Mouse (Mus musculus) testis, adult 2 months (tissue): ENCODE data around the gene Galnt2.

Experiments used
- CTCF ChIP-seq: fragments of 200-500 bp; IDR thresholded peaks from 2 replicates; pipeline ENCODE4 v1.5.1; 2012; ENCODE audit warnings: low read depth, mild to moderate bottlenecking, inconsistent platforms, low read length, moderate library complexity; ENCODE audit not compliant: control insufficient read depth, insufficient read depth, insufficient replicate concordance
- POLR2A ChIP-seq: fragments of 200-500 bp; IDR thresholded peaks from 2 replicates; pipeline ENCODE4 v1.6.1; 2012; ENCODE audit warnings: low read depth, mild to moderate bottlenecking, inconsistent platforms, low read length, moderate library complexity; ENCODE audit not compliant: control insufficient read depth

GRCm38 (mm10) chr8:124283644-124284332, 52.6 kb downstream of the Galnt2 start:
- TF ChIP-seq CTCF (no peak), POLR2A (no peak)
